Mouse (Mus musculus) right cerebral cortex, postnatal 14 days (tissue): ENCODE data around the gene Cr1l.

Experiments used
- DNase-seq: peaks from one replicate; pipeline ENCODE4 v3.0.0; 2022

The Cr1l gene

GRCm38 (mm10) chr1:195130953-195131674 is at the start of gene Cr1l:
Gene Cr1l, minus strand, starts transcription at chr1:195131586.
- peak; percentile 85 for DNase-seq

- DNase-seq: peak; percentile 74
Measured at GRCm38 (mm10) chr1:195175980-195176931, 44.9 kb upstream of the Cr1l start, which contains the start of gene Cr2. Gene Cr2, minus strand, starts transcription at chr1:195176716.

- DNase-seq: no peak
Measured at GRCm38 (mm10) chr1:195164996-195165755, 33.8 kb upstream of the Cr1l start.

- no peak for DNase-seq
Measured at GRCm38 (mm10) chr1:195132070-195132469, 684 bp upstream of the Cr1l start.

- DNase-seq: no peak
Measured at GRCm38 (mm10) chr1:195131675-195132015, 259 bp upstream of the Cr1l start.

GRCm38 (mm10) chr1:195130479-195130878 is 907 bp downstream of the Cr1l start:
- DNase-seq: no peak

- DNase-seq: no peak
Measured at GRCm38 (mm10) chr1:195129867-195130266, 1.5 kb downstream of the Cr1l start.

- no peak for DNase-seq
Measured at GRCm38 (mm10) chr1:195114414-195114813, 17.0 kb downstream of the Cr1l start.

GRCm38 (mm10) chr1:195113621-195114020 is 17.8 kb downstream of the Cr1l start:
- no peak for DNase-seq

GRCm38 (mm10) chr1:195100693-195101092 is 30.7 kb downstream of the Cr1l start:
- no peak for DNase-seq

- no peak for DNase-seq
Measured at GRCm38 (mm10) chr1:195098004-195098403, 33.4 kb downstream of the Cr1l start.

GRCm38 (mm10) chr1:195092220-195092720 is 39.1 kb downstream of the Cr1l start, which contains the start of gene Cd46:
Gene Cd46, minus strand, starts transcription at chr1:195092249.
- DNase-seq: peak; percentile 10

GRCm38 (mm10) chr1:195091699-195092219 is 39.6 kb downstream of the Cr1l start:
- no peak for DNase-seq

GRCm38 (mm10) chr1:195082142-195082541 is 49.2 kb downstream of the Cr1l start:
- DNase-seq: no peak
